Mouse (Mus musculus): ENCODE data around the gene Ggt5. TPM values are rescaled to one million over a fixed set of nuclear protein-coding genes. Genes with fewer than 3 reads are reported as not detected.

Gene Ggt5
- total RNA-seq, 2 experiments from 2014 or later = not detected

GRCm38 (mm10) chr10:75648091-75648490 lies 59.0 kb downstream of the Ggt5 start:
- ATAC-seq (replicated peaks; ENCODE audit: low FRiP score, poor library complexity, severe bottlenecking) = no peak

- no peak for ATAC-seq (replicated peaks; ENCODE audit: low FRiP score, poor library complexity, severe bottlenecking)
These were observed 59.9 kb downstream of the Ggt5 start for GRCm38 (mm10) chr10:75649001-75649400.

DNA sequence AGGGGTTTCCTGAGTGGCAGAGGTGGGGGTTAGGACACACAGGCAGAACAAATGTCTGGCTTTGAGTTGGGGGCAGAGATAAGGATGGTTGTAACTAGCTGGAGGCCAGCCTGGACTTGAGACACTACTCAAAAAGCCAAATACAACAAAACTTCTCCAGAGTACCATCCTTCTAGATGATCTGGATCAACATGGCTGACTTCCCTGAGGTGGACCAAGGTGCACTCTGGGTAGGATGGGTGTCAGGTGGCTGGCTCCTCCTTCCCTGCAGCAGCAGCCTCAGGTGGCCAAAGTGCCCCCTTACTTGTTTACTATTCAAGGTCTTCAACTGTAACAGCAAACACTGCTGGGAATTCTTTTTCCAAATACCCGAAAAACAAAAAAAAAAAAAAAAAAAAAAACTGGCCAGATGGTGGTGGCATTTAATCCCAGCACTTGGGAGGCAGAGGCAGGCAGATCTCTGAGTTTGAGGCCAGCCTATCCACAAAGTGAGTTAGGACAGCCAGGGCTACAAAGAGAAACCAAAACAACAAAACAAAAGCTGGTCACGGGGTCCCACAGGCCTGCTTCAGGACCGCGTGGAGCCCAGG lies 60.4 kb downstream of the Ggt5 start:
- no peak for ATAC-seq (replicated peaks; ENCODE audit: low FRiP score, poor library complexity, severe bottlenecking)

DNA sequence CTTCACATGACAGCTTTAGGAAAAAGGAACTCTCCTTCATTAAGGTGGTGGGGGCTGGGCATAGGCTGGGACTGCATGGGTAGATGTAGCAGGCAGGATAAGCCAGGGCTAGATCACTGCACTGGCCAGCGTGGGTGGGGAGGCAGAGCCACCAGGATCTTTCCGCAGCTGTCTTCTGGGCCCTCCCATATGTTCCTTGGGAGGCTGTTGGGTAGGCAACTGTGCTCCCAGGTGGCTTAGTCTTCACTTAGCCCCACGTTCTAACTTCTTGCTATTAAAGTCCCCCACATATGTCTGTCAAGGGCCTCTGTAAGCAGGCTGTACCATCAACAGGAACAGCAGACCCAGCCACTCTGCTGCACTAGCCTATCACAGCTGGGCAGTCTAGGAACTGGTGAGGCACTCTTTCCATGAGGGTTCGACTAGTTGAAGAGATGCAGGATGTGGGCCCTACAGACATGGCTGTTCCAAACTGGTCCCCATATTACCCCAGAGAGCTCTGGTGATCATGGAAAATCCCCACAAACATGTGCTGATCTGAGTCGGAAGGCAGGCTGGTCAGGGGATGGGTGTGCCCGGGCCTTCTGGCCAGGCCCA lies 61.3 kb downstream of the Ggt5 start:
- ATAC-seq (replicated peaks; ENCODE audit: low FRiP score, poor library complexity, severe bottlenecking) = no peak

GRCm38 (mm10) chr10:75651381-75652068 lies 62.4 kb downstream of the Ggt5 start:
- no peak for ATAC-seq (replicated peaks; ENCODE audit: low FRiP score, poor library complexity, severe bottlenecking)

- no peak for ATAC-seq (replicated peaks; ENCODE audit: low FRiP score, poor library complexity, severe bottlenecking)
These were observed 64.9 kb downstream of the Ggt5 start for GRCm38 (mm10) chr10:75654053-75654452.

DNA sequence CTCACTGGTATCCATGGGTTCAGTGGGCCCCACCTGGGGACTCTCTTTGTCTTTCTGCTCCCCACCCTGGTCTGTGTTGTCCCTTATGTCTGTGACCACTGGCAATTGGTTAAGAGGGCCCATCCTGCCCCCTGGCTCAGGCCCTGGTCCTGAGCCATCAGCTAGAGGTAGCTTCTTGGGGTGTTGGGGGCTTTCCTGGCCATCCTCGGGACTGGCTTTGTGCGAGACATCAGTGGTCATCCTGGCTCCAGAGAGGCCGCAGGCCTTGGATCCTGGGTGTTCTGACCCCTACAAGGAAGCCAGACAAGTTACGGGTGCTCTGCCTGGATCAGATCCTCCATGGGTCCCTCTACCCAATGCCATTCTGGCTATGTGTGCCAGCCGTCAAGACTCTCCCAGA lies 68.0 kb downstream of the Ggt5 start:
- ATAC-seq (replicated peaks; ENCODE audit: low FRiP score, poor library complexity, severe bottlenecking) = no peak

DNA sequence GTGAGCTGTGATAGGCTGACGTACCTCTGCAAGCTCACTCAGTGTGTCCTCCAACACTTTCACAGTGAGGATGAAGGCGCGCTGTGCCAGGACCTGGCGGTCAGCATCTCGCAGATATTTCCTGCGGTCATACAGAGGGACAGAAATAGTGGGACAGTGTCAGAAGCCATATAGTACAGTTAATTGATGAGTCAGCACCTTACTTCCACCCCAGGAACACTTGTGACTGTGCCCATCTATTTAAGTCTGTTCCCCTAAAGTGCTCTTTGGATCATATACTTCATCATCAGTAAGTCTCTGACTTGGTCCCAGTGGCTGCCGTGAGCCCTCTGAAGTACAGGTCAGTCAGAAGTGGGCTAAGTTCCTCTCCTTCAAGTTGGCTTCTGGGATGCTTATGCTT lies 68.6 kb downstream of the Ggt5 start:
- ATAC-seq (replicated peaks; ENCODE audit: low FRiP score, poor library complexity, severe bottlenecking) = no peak

- ATAC-seq (replicated peaks; ENCODE audit: low FRiP score, poor library complexity, severe bottlenecking) = no peak
These were observed 72.2 kb downstream of the Ggt5 start for GRCm38 (mm10) chr10:75661381-75661780.

DNA sequence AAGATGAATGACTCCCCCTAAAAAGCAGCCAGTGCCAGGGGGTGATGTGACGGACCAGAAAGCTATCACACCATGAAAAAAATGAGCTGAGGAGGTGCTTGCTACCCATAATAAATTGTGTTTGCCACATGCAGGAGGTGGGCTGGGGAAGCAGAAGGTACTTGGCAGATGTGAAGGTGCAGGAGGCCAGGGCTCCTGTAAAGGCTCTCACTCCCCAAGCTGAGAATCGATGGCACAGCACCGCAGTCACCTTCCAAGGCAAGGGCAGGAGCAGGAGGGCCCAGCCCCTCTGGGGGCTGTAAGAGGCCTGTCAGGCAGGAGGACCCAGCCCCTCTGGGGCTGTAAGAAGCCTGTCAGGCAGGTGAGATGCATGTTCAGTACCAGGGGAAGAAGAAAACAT lies 72.7 kb downstream of the Ggt5 start:
- no peak for ATAC-seq (replicated peaks; ENCODE audit: low FRiP score, poor library complexity, severe bottlenecking)

GRCm38 (mm10) chr10:75662575-75662974 lies 73.4 kb downstream of the Ggt5 start:
- ATAC-seq (replicated peaks; ENCODE audit: low FRiP score, poor library complexity, severe bottlenecking) = no peak

DNA sequence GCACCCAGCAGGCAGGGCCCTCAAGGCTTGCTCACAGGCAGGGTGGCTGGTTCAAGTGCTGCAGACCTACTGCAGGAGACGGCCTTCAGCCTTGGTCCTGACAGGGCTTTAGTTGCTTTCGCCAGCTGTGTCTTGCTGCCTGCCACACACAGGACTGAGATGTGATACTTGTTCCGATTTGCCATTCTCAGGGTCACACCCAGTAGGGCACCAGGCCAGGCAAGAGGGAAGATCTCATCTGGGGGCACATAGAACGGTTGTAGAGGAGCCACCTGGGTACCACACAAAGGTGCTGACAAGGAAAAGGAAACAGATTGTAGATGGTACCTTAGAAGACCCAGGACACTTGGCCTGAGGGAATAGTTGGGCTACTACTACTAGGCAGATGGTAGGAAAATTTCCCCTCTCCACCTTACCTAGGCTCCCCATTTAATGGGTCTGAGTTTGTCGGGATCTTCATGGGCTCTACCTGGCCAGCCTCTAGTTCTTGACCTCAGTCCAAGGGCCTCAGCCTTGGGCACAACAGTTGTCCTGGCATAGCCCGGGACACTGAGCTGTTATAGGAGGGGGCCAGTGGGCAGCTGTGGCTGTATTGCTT lies 75.6 kb downstream of the Ggt5 start:
- ATAC-seq (replicated peaks; ENCODE audit: low FRiP score, poor library complexity, severe bottlenecking) = no peak

GRCm38 (mm10) chr10:75666451-75667030 lies 77.4 kb downstream of the Ggt5 start:
- no peak for ATAC-seq (replicated peaks; ENCODE audit: low FRiP score, poor library complexity, severe bottlenecking)

Other genes with a start within 250 kb of the Ggt5 start
- 10.1 TPM in 1 of 2 replicates, not detected in the other for gene Upb1, start 188.2 kb upstream of the Ggt5 start, total RNA-seq (2015; ENCODE audit: low replicate concordance)
- gene Upb1, start 188.2 kb upstream of the Ggt5 start, total RNA-seq (2017; ENCODE audit: low replicate concordance) = not detected in 2 replicates
- 14.3 and 49.7 TPM in 2 replicates for gene Snrpd3, start 71.8 kb upstream of the Ggt5 start, total RNA-seq (2015; ENCODE audit: low replicate concordance)
- gene Snrpd3, start 71.8 kb upstream of the Ggt5 start, total RNA-seq (2017; ENCODE audit: low replicate concordance) = 16.3 and 42.9 TPM in 2 replicates
- 71.7 and 89.7 TPM in 2 replicates for gene Gucd1, start 71.4 kb upstream of the Ggt5 start, total RNA-seq (2015; ENCODE audit: low replicate concordance)
- gene Gucd1, start 71.4 kb upstream of the Ggt5 start, total RNA-seq (2017; ENCODE audit: low replicate concordance) = 90.9 and 159 TPM in 2 replicates
- gene Lrrc75b, start 29.0 kb upstream of the Ggt5 start, total RNA-seq (2015; ENCODE audit: low replicate concordance) = not detected in 2 replicates
- gene Lrrc75b, start 29.0 kb upstream of the Ggt5 start, total RNA-seq (2017; ENCODE audit: low replicate concordance) = not detected in 2 replicates
- not detected in 2 replicates for gene Ggt1, start 27.7 kb upstream of the Ggt5 start, total RNA-seq (2015; ENCODE audit: low replicate concordance)
- not detected in 2 replicates for gene Ggt1, start 27.7 kb upstream of the Ggt5 start, total RNA-seq (2017; ENCODE audit: low replicate concordance)
- gene Susd2, start 54.7 kb downstream of the Ggt5 start, total RNA-seq (2015; ENCODE audit: low replicate concordance) = 2.5 and 3.4 TPM in 2 replicates
- 2.1 and 2.3 TPM in 2 replicates for gene Susd2, start 54.7 kb downstream of the Ggt5 start, total RNA-seq (2017; ENCODE audit: low replicate concordance)
- gene Cabin1, start 175.0 kb downstream of the Ggt5 start, total RNA-seq (2015; ENCODE audit: low replicate concordance) = 108 and 136 TPM in 2 replicates
- 115 and 143 TPM in 2 replicates for gene Cabin1, start 175.0 kb downstream of the Ggt5 start, total RNA-seq (2017; ENCODE audit: low replicate concordance)
- gene Ddt, start 184.1 kb downstream of the Ggt5 start, total RNA-seq (2015; ENCODE audit: low replicate concordance) = 33.5 TPM in 1 of 2 replicates, not detected in the other
- gene Ddt, start 184.1 kb downstream of the Ggt5 start, total RNA-seq (2017; ENCODE audit: low replicate concordance) = not detected in 2 replicates
- gene Gm20441, start 191.6 kb downstream of the Ggt5 start, total RNA-seq (2015; ENCODE audit: low replicate concordance) = not detected in 2 replicates
- not detected in 2 replicates for gene Gm20441, start 191.6 kb downstream of the Ggt5 start, total RNA-seq (2017; ENCODE audit: low replicate concordance)
- 1.3 TPM in 1 of 2 replicates, not detected in the other for gene Gstt3, start 192.1 kb downstream of the Ggt5 start, total RNA-seq (2015; ENCODE audit: low replicate concordance)
- 0.13 TPM in 1 of 2 replicates, not detected in the other for gene Gstt3, start 192.1 kb downstream of the Ggt5 start, total RNA-seq (2017; ENCODE audit: low replicate concordance)
- gene Gstt1, start 209.2 kb downstream of the Ggt5 start, total RNA-seq (2015; ENCODE audit: low replicate concordance) = 25.6 and 29.3 TPM in 2 replicates
- 18.0 and 25.6 TPM in 2 replicates for gene Gstt1, start 209.2 kb downstream of the Ggt5 start, total RNA-seq (2017; ENCODE audit: low replicate concordance)
- gene Gstt4, start 233.2 kb downstream of the Ggt5 start, total RNA-seq (2015; ENCODE audit: low replicate concordance) = not detected in 2 replicates
- not detected in 2 replicates for gene Gstt4, start 233.2 kb downstream of the Ggt5 start, total RNA-seq (2017; ENCODE audit: low replicate concordance)
- 18.4 and 20.5 TPM in 2 replicates for gene Gstt2, start 248.1 kb downstream of the Ggt5 start, total RNA-seq (2015; ENCODE audit: low replicate concordance)
- 9.8 and 42.0 TPM in 2 replicates for gene Gstt2, start 248.1 kb downstream of the Ggt5 start, total RNA-seq (2017; ENCODE audit: low replicate concordance)

Measured in erythroid progenitor cell, adult 5-6 weeks (primary cell).